Mouse (Mus musculus) forebrain, embryonic 12.5 days (tissue): Measurements from ENCODE around the gene Snrnp70. TPM values are rescaled to one million over a fixed set of nuclear protein-coding genes. Genes with fewer than 3 reads are reported as not detected.

Experiments
- ATAC-seq: fragments of 200-750 bp; cut with Nextera tagmentation; 2 replicates; pipeline ENCODE4 v1.8.0; 2017; ENCODE audit warnings: moderate TSS enrichment; ENCODE audit not compliant: low FRiP score
- H3K27ac ChIP-seq: fragments of 300-500 bp; sonication (generic); 2 replicates; pipeline ENCODE4 v1.5.1; 2016; ENCODE audit warnings: mild to moderate bottlenecking
- H3K27me3 ChIP-seq: fragments of 300-500 bp; sonication (generic); 2 replicates; pipeline ENCODE4 v1.6.1; 2016; ENCODE audit warnings: mild to moderate bottlenecking
- H3K36me3 ChIP-seq: fragments of 300-500 bp; sonication (generic); replicated peaks from 2 replicates; pipeline ENCODE4 v1.6.1; 2016; ENCODE audit warnings: mild to moderate bottlenecking
- H3K4me1 ChIP-seq: fragments of 300-500 bp; sonication (generic); 2 replicates; pipeline ENCODE4 v1.6.1; 2016
- H3K4me2 ChIP-seq: fragments of 300-500 bp; sonication (generic); 2 replicates; pipeline ENCODE4 v1.6.1; 2016; ENCODE audit warnings: mild to moderate bottlenecking, moderate library complexity
- H3K4me3 ChIP-seq: fragments of 300-500 bp; sonication (generic); replicated peaks from 2 replicates; pipeline ENCODE4 v1.5.1; 2016; ENCODE audit warnings: mild to moderate bottlenecking
- H3K9ac ChIP-seq: fragments of 300-500 bp; sonication (generic); 2 replicates; pipeline ENCODE4 v1.6.1; 2016; ENCODE audit warnings: mild to moderate bottlenecking
- H3K9me3 ChIP-seq: fragments of 300-500 bp; sonication (generic); 2 replicates; pipeline ENCODE4 v1.6.1; 2016
- WGBS: fragments of 180-500 bp; shearing (Covaris S2); methylation state at CpG from one replicate; pipeline ENCODE4 v1.1.7; 2016; 5-methylcytosine and 5-hydroxymethylcytosine counted together
- polyA plus RNA-seq: library from polyadenylated mRNA; unstranded; fragments of >200 nt; fragmentation: Nextera tagmentation; extraction: Ambion mirVana; gene quantifications from 2 replicates; pipeline ENCODE4 v1.2.1, GENCODE M21; 2016

The Snrnp70 gene
- polyA plus RNA-seq, 1 experiment from 2014 or later, result 314 TPM

GRCm38 (mm10) chr7:45370475-45371311 is 24.8 kb downstream of the Snrnp70 start, which contains the start of gene Lin7b:
Gene Lin7b, minus strand, starts transcription at chr7:45370583.
- Histone ChIP-seq H3K4me3 (peak within 1 kb of the TSS; percentile 43), H3K27ac (no peak within 1 kb of the TSS), H3K36me3 (peaks cover 33% of the 10 kb centered on the region), H3K9me3 (no peaks in the 10 kb centered on the region), H3K4me1 (peaks cover 38% of the 10 kb centered on the region), H3K27me3 (peaks cover 29% of the 10 kb centered on the region), H3K4me2 (peak within 1 kb of the TSS; percentile 75), H3K9ac (peak within 1 kb of the TSS; percentile 41)
- 12% methylated on average over 27 of the region's 28 CpGs for WGBS
- peak; percentile 60 for ATAC-seq

GRCm38 (mm10) chr7:45369836-45370474 is 25.6 kb downstream of the Snrnp70 start:
- peaks cover 36% of the 10 kb centered on the region for H3K27me3 ChIP-seq
- no peaks in the 10 kb centered on the region for H3K9me3 ChIP-seq
- 7% methylated on average over 51 of the region's 52 CpGs for WGBS
- peaks cover 45% of the 10 kb centered on the region for H3K4me1 ChIP-seq
- ATAC-seq, result no peak
- peaks cover 27% of the 10 kb centered on the region for H3K36me3 ChIP-seq
- no peak overlapping the region for H3K27ac ChIP-seq
- peak overlapping the region; percentile 75 for H3K4me2 ChIP-seq
- peak overlapping the region; percentile 43 for H3K4me3 ChIP-seq
- peak overlapping the region; percentile 41 for H3K9ac ChIP-seq

- Histone ChIP-seq H3K9me3 (no peaks in the 10 kb centered on the region), H3K27me3 (peaks cover 38% of the 10 kb centered on the region)
Measured at GRCm38 (mm10) chr7:45369022-45369745, 26.4 kb downstream of the Snrnp70 start.

GRCm38 (mm10) chr7:45368178-45368577 is 27.4 kb downstream of the Snrnp70 start:
- peak overlapping the region; percentile 78 for H3K4me3 ChIP-seq
- peak overlapping the region; percentile 91 for H3K4me2 ChIP-seq
- ATAC-seq, result no peak
- no peaks in the 10 kb centered on the region for H3K9me3 ChIP-seq
- H3K36me3 ChIP-seq, result peaks cover 12% of the 10 kb centered on the region
- H3K9ac ChIP-seq, result peak overlapping the region; percentile 83; the same call in 1 of the 2 replicates
- peaks cover 48% of the 10 kb centered on the region for H3K27me3 ChIP-seq
- 80% methylated on average over 15 of the region's 15 CpGs for WGBS
- H3K4me1 ChIP-seq, result peaks cover 45% of the 10 kb centered on the region
- H3K27ac ChIP-seq, result no peak overlapping the region

More at GRCm38 (mm10) chr7:45369022-45369745, 26.4 kb downstream of the Snrnp70 start:
- H3K27ac ChIP-seq, result no peak overlapping the region
- peak overlapping the region; percentile 75 for H3K4me2 ChIP-seq
- peaks cover 21% of the 10 kb centered on the region for H3K36me3 ChIP-seq
- WGBS, result 78% methylated on average over 16 of the region's 16 CpGs
- H3K9ac ChIP-seq, result no peak overlapping the region
- H3K4me3 ChIP-seq, result no peak overlapping the region
- no peak for ATAC-seq
- peaks cover 45% of the 10 kb centered on the region for H3K4me1 ChIP-seq

- peaks cover 58% of the 10 kb centered on the region for H3K27me3 ChIP-seq
- peak; percentile 89 for ATAC-seq
Measured at GRCm38 (mm10) chr7:45367020-45367880, 28.3 kb downstream of the Snrnp70 start.

GRCm38 (mm10) chr7:45366652-45367019 is 28.9 kb downstream of the Snrnp70 start, which contains the start of gene Ppfia3:
Gene Ppfia3, minus strand, starts transcription at chr7:45367019.
- peak within 1 kb of the TSS; percentile 83 for H3K9ac ChIP-seq
- peak within 1 kb of the TSS; percentile 78 for H3K4me3 ChIP-seq
- H3K27ac ChIP-seq, result peak within 1 kb of the TSS; percentile 76
- H3K4me2 ChIP-seq, result peak within 1 kb of the TSS; percentile 91
- H3K36me3 ChIP-seq, result no peaks in the 10 kb centered on the region; the same call in 1 of the 2 replicates
- under 1% methylated on average over 21 of the region's 26 CpGs for WGBS
- no peaks in the 10 kb centered on the region for H3K9me3 ChIP-seq
- H3K27me3 ChIP-seq, result peaks cover 62% of the 10 kb centered on the region
- ATAC-seq, result peak; percentile 51
- H3K4me1 ChIP-seq, result peaks cover 57% of the 10 kb centered on the region

More at GRCm38 (mm10) chr7:45367020-45367880, 28.3 kb downstream of the Snrnp70 start:
- H3K4me1 ChIP-seq, result peaks cover 52% of the 10 kb centered on the region
- no peaks in the 10 kb centered on the region for H3K9me3 ChIP-seq
- H3K36me3 ChIP-seq, result peaks cover 4% of the 10 kb centered on the region
- under 1% methylated on average over 70 of the region's 70 CpGs for WGBS
- peak overlapping the region; percentile 78 for H3K4me3 ChIP-seq
- H3K9ac ChIP-seq, result peak overlapping the region; percentile 83
- peak overlapping the region; percentile 91 for H3K4me2 ChIP-seq
- peak overlapping the region; percentile 76 for H3K27ac ChIP-seq

GRCm38 (mm10) chr7:45365742-45366651 is 29.5 kb downstream of the Snrnp70 start:
- Histone ChIP-seq H3K4me2 (peak overlapping the region; percentile 91), H3K27ac (peak overlapping the region; percentile 71), H3K27me3 (peaks cover 66% of the 10 kb centered on the region), H3K36me3 (no peaks in the 10 kb centered on the region), H3K4me1 (peaks cover 52% of the 10 kb centered on the region), H3K9ac (peak overlapping the region; percentile 83), H3K9me3 (no peaks in the 10 kb centered on the region), H3K4me3 (peak overlapping the region; percentile 78)
- 3% methylated on average over 33 of the region's 35 CpGs for WGBS
- no peak for ATAC-seq

GRCm38 (mm10) chr7:45363983-45364382 is 31.6 kb downstream of the Snrnp70 start:
- Histone ChIP-seq H3K4me2 (no peak overlapping the region), H3K4me1 (peaks cover 37% of the 10 kb centered on the region), H3K27me3 (peaks cover 62% of the 10 kb centered on the region), H3K9me3 (no peaks in the 10 kb centered on the region), H3K27ac (no peak overlapping the region), H3K36me3 (peaks cover 4% of the 10 kb centered on the region; the same call in 1 of the 2 replicates), H3K9ac (no peak overlapping the region), H3K4me3 (no peak overlapping the region)
- ATAC-seq, result no peak
- WGBS, result 93% methylated on average over 2 of the region's 2 CpGs

GRCm38 (mm10) chr7:45362801-45363200 is 32.7 kb downstream of the Snrnp70 start:
- Histone ChIP-seq H3K36me3 (peaks cover 11% of the 10 kb centered on the region), H3K27ac (no peak overlapping the region), H3K27me3 (peaks cover 52% of the 10 kb centered on the region), H3K9me3 (no peaks in the 10 kb centered on the region), H3K4me3 (0 out of 2 replicates have a peak overlapping the region, but pooled peaks have one; percentile 4), H3K4me1 (peaks cover 30% of the 10 kb centered on the region), H3K9ac (no peak overlapping the region), H3K4me2 (0 out of 2 replicates have a peak overlapping the region, but pooled peaks have one; percentile 89)
- no peak for ATAC-seq
- 4% methylated on average over 13 of the region's 13 CpGs for WGBS

- Histone ChIP-seq H3K27me3 (peaks cover 52% of the 10 kb centered on the region), H3K27ac (peak overlapping the region; percentile 56), H3K4me2 (peak overlapping the region; percentile 89), H3K4me1 (peaks cover 27% of the 10 kb centered on the region), H3K4me3 (peak overlapping the region; percentile 51), H3K36me3 (peaks cover 18% of the 10 kb centered on the region), H3K9ac (peak overlapping the region; percentile 76), H3K9me3 (no peaks in the 10 kb centered on the region)
- peak; percentile 90 for ATAC-seq
- under 1% methylated on average over 43 of the region's 43 CpGs for whole genome bisulfite sequencing
Measured at GRCm38 (mm10) chr7:45361243-45361804, 34.2 kb downstream of the Snrnp70 start.
